Mouse (Mus musculus): Measurements from ENCODE around the gene Pms1. TPM values are rescaled to one million over a fixed set of nuclear protein-coding genes. Genes with fewer than 3 reads are reported as not detected.

Pms1 gene
- polyA plus RNA-seq, 1 experiment from 2014 or later: 3.1 TPM

DNA sequence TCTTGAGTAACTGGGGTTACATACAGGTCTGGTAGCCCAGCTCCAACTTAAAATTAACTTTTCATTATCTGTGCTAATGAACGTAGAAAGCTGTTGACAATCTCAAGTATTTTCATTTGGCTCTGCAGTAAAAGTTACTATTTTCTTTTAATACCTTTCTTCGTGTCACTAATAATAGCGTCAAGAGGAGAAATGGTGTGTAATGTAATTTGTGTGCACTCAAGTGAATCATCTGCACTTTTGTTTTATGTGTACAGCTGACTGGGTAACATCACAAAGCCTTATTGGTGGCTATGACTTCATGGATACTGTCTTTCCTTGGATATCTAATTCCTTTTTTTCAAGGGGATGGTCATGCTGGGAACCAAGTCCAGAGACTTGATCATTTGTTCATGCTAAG, 110.5 kb downstream of the Pms1 start:
- no peaks in the 10 kb centered on the region; the same call in 1 of the 2 replicates for H3K4me1 ChIP-seq (ENCODE audit: insufficient read depth)
- no peaks in the 10 kb centered on the region for H3K9me3 ChIP-seq (ENCODE audit: low read length)
- H3K27ac ChIP-seq (ENCODE audit: low read depth): no peak overlapping the region
- no peak for DNase-seq
- no peak for TF ChIP-seq CTCF (IDR thresholded peaks at IDR 0.05; ENCODE audit: low read depth)
- TF ChIP-seq EP300 (IDR thresholded peaks at IDR 0.05; ENCODE audit: low read depth): no peak
- no peaks in the 10 kb centered on the region for H3K27me3 ChIP-seq (ENCODE audit: insufficient read depth, low read length)
- ATAC-seq: no peak
- no peak overlapping the region for H3K4me2 ChIP-seq (ENCODE audit: low read depth, low read length)
- H3K4me3 ChIP-seq (ENCODE audit: low read depth, low read length): no peak overlapping the region
- 84% methylated on average over 3 of the region's 3 CpGs for WGBS (ENCODE audit: insufficient replicate concordance)
- H3K9ac ChIP-seq (replicated peaks): no peak overlapping the region
- H3K36me3 ChIP-seq (replicated peaks; ENCODE audit: insufficient read depth, low read length): no peaks in the 10 kb centered on the region

DNA sequence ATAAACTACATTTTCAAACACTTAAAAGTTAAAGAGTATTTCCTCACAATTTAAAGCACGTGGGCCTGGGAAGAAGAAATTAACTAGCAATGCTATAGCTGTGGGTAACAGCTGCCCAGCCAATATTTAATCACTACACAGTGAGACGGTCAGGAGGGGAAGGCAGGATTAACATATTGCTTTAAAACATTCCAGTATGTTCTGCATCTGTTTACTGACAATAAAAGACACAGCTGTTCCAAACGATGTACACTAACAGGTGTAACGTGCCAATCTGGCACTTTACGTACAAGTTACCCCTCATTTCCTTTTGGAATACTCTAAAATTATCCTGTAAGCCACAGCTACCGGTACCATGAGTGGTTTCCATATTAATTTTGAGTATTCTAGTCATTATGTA, 139.1 kb downstream of the Pms1 start:
- WGBS (ENCODE audit: insufficient replicate concordance): 74% methylated on average over 6 of the region's 6 CpGs
- H3K9ac ChIP-seq (replicated peaks): no peak overlapping the region
- DNase-seq: no peak
- no peaks in the 10 kb centered on the region for H3K27me3 ChIP-seq (ENCODE audit: insufficient read depth, low read length)
- H3K36me3 ChIP-seq (replicated peaks; ENCODE audit: insufficient read depth, low read length): no peaks in the 10 kb centered on the region
- no peaks in the 10 kb centered on the region for H3K9me3 ChIP-seq (ENCODE audit: low read length)
- TF ChIP-seq EP300 (IDR thresholded peaks at IDR 0.05; ENCODE audit: low read depth) (no peak), CTCF (IDR thresholded peaks at IDR 0.05; ENCODE audit: low read depth) (no peak)
- ATAC-seq: no peak
- H3K4me2 ChIP-seq (ENCODE audit: low read depth, low read length): no peak overlapping the region
- H3K27ac ChIP-seq (ENCODE audit: low read depth): no peak overlapping the region
- no peak overlapping the region for H3K4me3 ChIP-seq (ENCODE audit: low read depth, low read length)
- no peaks in the 10 kb centered on the region for H3K4me1 ChIP-seq (ENCODE audit: insufficient read depth)

Other genes with a start within 250 kb of the Pms1 start
- 0.04 and 0.19 TPM in 2 replicates for gene Mstn, start 235.4 kb downstream of the Pms1 start, polyA plus RNA-seq (2015; fragmentation: Nextera tagmentation; extraction: Ambion mirVana)
- not detected in 2 replicates for gene 1700019A02Rik, start 109.4 kb downstream of the Pms1 start, polyA plus RNA-seq (2015; fragmentation: Nextera tagmentation; extraction: Ambion mirVana)
- gene Ormdl1, start 77 bp upstream of the Pms1 start, polyA plus RNA-seq (2015; fragmentation: Nextera tagmentation; extraction: Ambion mirVana): 17.7 and 18.3 TPM in 2 replicates
- gene Gm28778, start 93 bp upstream of the Pms1 start, polyA plus RNA-seq (2015; fragmentation: Nextera tagmentation; extraction: Ambion mirVana): not detected in 2 replicates
- gene Osgepl1, start 16.6 kb upstream of the Pms1 start, polyA plus RNA-seq (2015; fragmentation: Nextera tagmentation; extraction: Ambion mirVana): 16.8 and 16.9 TPM in 2 replicates
- gene Asdurf, start 55.6 kb upstream of the Pms1 start, polyA plus RNA-seq (2015; fragmentation: Nextera tagmentation; extraction: Ambion mirVana): 2.8 and 5.0 TPM in 2 replicates
- 0.11 TPM in 2 replicates for gene Gm28551, start 55.6 kb upstream of the Pms1 start, polyA plus RNA-seq (2015; fragmentation: Nextera tagmentation; extraction: Ambion mirVana)
- 36.0 and 36.2 TPM in 2 replicates for gene Asnsd1, start 55.7 kb upstream of the Pms1 start, polyA plus RNA-seq (2015; fragmentation: Nextera tagmentation; extraction: Ambion mirVana)

All from liver, postnatal 0 days (tissue).